Mouse (Mus musculus) C2C12 (cell line): ENCODE results near the gene Gm20441.
A peak's percentile ranks its signal among the peaks of the same experiment; 100 is the strongest.

Experiments
- CTCF ChIP-seq: IDR thresholded peaks from one replicate; pipeline ENCODE4 v1.5.1; 2011; ENCODE audit not compliant: control insufficient read depth, insufficient read depth, insufficient read length
- USF1 ChIP-seq: IDR thresholded peaks from one replicate; pipeline ENCODE4 v1.6.1; 2011; ENCODE audit warnings: low read depth, mild to moderate bottlenecking, control low read depth, moderate library complexity

DNA sequence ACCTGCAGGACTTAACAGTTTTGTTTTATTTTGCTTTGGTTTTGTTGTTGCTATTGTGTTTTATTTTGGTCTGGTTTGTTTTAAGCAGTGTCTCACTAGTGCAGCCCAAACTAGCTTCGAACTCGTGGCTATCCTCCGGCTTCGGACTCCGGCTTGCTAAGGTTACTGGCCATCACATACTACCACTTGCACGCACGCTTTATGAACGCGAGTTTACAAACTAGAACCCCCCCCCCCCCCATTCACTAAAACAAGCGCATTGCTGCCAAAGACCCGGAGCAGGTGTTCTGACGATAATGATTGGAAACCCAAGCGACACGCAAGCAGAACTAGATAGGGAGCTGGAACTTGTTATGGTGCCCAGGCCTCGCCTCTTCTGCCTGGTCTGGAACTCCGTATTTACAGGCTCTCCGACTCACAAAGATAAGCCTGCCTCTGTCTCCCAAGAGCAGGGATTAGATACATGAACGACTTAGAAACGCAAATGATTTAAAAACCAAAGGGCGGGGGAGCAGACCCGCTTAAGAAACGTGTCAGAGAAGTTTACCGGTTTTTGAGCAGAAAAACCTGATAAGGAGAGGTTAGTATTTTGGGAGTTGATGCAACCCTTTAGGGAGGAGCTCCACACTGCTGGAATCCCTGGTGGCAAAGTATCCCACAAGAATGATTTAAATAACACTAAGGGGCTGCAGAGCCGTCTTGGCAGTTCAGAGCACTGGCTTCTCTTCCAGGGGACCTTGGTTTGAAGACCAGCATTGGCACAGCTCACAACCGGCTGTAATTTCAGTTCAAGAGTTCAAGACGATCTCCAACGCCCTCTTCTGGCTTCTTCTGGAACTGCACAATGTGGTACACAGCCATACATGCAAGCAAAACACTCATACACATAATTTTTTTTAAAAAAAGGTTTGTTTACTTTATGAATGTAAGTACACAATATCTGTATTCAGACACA is 16.0 kb downstream of the Gm20441 start:
- no peak for TF ChIP-seq USF1
- peak; percentile 10 for TF ChIP-seq CTCF
